ENCODE assay signal across 9 mouse cellular contexts in genomic region chr19:57066313-57066712, GRCm38 (mm10). TPM values are rescaled to one million over a fixed set of nuclear protein-coding genes. Genes with fewer than 3 reads are reported as not detected.
DNase-seq lines count a peak whose midpoint lies in the region; TF ChIP-seq lines count a peak whose summit lies in the region.
"Had no signal": no experiment of that assay in that cellular context is flagged by ENCODE, and none has a peak within 500 bp of the region (broad histone marks: within the 10 kb centered on the region; RNA-seq: fewer than 3 reads in every experiment).

No protein-coding gene starts in this region.

- peaks cover 2% of the 10 kb centered on the region; the same call in 1 of the 2 replicates for H3K4me1 ChIP-seq in heart, adult 2 months (ENCODE audit: control insufficient read depth, insufficient read depth, low read length)
- no peaks in the 10 kb centered on the region; the same call in 1 of the 2 replicates for H3K4me1 ChIP-seq in heart, embryonic 10.5 days
- H3K4me1 ChIP-seq: megakaryocyte, embryonic 14.5 days had no signal

- WGBS in heart, adult 2 months, result 39% methylated on average over 3 of the region's 3 CpGs
- 35% methylated on average over 3 of the region's 3 CpGs for WGBS in heart, embryonic 10.5 days

- peak; percentile 62 to 72 for DNase-seq in heart, adult 2 months
- DNase-seq in heart, embryonic 10.5 days (ENCODE audit: low spot score), result no peak
- peak; percentile 86 for DNase-seq in NIH3T3 (ENCODE audit: low read depth)
- DNase-seq in cerebellum, postnatal 10 days, result peak; percentile 83 to 88
- peak; percentile 84 for DNase-seq in heart, adult 8-10 months (ENCODE audit: low spot score)
- peak; percentile 61 for DNase-seq in layer of hippocampus, adult 9-10 months (ENCODE audit: low spot score)
- peak; percentile 46 to 79 for DNase-seq in lung, postnatal 4 days
- peak; percentile 25 to 68 for DNase-seq in spleen, postnatal 10 days (ENCODE audit: low spot score in 2 of 2)

- no peak overlapping the region for H3K9ac ChIP-seq in heart, adult 2 months (ENCODE audit: low read depth, low read length)

- H3K27ac ChIP-seq in heart, adult 2 months, result no peak overlapping the region
- H3K27ac ChIP-seq in heart, embryonic 10.5 days, result no peak overlapping the region

- peak; percentile 96 for TF ChIP-seq CTCF in heart, adult 2 months (IDR thresholded peaks at IDR 0.05)

- intact Hi-C loops in heart, adult 2 months (cut with DNase I), result loop anchor here (1.0 to 2.0 kb wide), 3 partner anchors 66 to 262 kb away; no protein-coding TSS in a partner anchor

- no peaks in the 10 kb centered on the region for H3K9me3 ChIP-seq in heart, embryonic 10.5 days
- H3K9me3 ChIP-seq: megakaryocyte, embryonic 14.5 days had no signal

- H3K4me3 ChIP-seq in heart, adult 2 months, result no peak overlapping the region
- no peak overlapping the region for H3K4me3 ChIP-seq in heart, embryonic 10.5 days
- H3K4me3 ChIP-seq: megakaryocyte, embryonic 14.5 days had no signal

- H3K79me2 ChIP-seq in heart, adult 2 months (replicated peaks; ENCODE audit: control insufficient read depth, insufficient read depth, low read length), result peaks cover 3% of the 10 kb centered on the region

- TF ChIP-seq EP300 in heart, adult 2 months (IDR thresholded peaks at IDR 0.05; ENCODE audit: insufficient read depth, low read depth, low read length), result peak; percentile 45; the same call in 1 of the 2 replicates

- no peak for TF ChIP-seq POLR2A in heart, adult 2 months (IDR thresholded peaks at IDR 0.05; ENCODE audit: insufficient read depth, low read depth, low read length)

- H3K36me3 ChIP-seq in heart, adult 2 months (ENCODE audit: control insufficient read depth, insufficient read depth, low read length), result peaks cover 22% of the 10 kb centered on the region
- H3K36me3 ChIP-seq in heart, embryonic 10.5 days, result peaks cover 60% of the 10 kb centered on the region

- H3K27me3 ChIP-seq in heart, adult 2 months (ENCODE audit: control insufficient read depth, insufficient read depth, low read length), result no peaks in the 10 kb centered on the region; the same call in 1 of the 2 replicates
- H3K27me3 ChIP-seq in heart, embryonic 10.5 days (ENCODE audit: insufficient read depth, poor library complexity, severe bottlenecking), result no peaks in the 10 kb centered on the region

RNA-seq across cellular contexts. Expression of gene Afap1l2, which starts 58.3 kb away (rescaled TPM):
- 1 to 10 TPM; 3.6 TPM for total RNA-seq in heart, adult 2 months (2021)
- 1.8 and 2.9 TPM in 2 replicates for polyA plus RNA-seq in heart, adult 2 months (2012; rRNA removed)
- polyA plus RNA-seq in heart, embryonic 10.5 days (2016; fragmentation: Nextera tagmentation; extraction: Ambion mirVana), result 1.2 and 1.6 TPM in 2 replicates
- total RNA-seq in heart, adult 8-10 months (2022), result 1 to 10 TPM; 2.8 to 4.4 (median 3.5) TPM
